Mouse (Mus musculus) hindbrain, postnatal 0 days (tissue): ENCODE measurements around the gene Rinl. TPM values are rescaled to one million over a fixed set of nuclear protein-coding genes. Genes with fewer than 3 reads are reported as not detected.

Source experiments
- ATAC-seq: fragments of 200-750 bp; cut with Nextera tagmentation; 2 replicates; pipeline ENCODE4 v1.8.0; 2017; ENCODE audit warnings: mild to moderate bottlenecking, moderate TSS enrichment, moderate library complexity
- DNase-seq: peaks from one replicate; pipeline ENCODE4 v3.0.0-alpha.2; 2015; ENCODE audit warnings: low spot score
- H3K27ac ChIP-seq: fragments of 300-500 bp; sonication (generic); 2 replicates; pipeline ENCODE4 v1.5.1; 2014; ENCODE audit warnings: mild to moderate bottlenecking
- H3K27me3 ChIP-seq: fragments of 300-500 bp; sonication (generic); 2 replicates; pipeline ENCODE4 v1.6.1; 2014; ENCODE audit warnings: low read length, mixed read lengths; ENCODE audit not compliant: insufficient read depth
- H3K36me3 ChIP-seq: fragments of 300-500 bp; sonication (generic); 2 replicates; pipeline ENCODE4 v1.6.1; 2014; ENCODE audit warnings: low read length, mixed read lengths; ENCODE audit not compliant: insufficient read depth
- H3K4me1 ChIP-seq: fragments of 300-500 bp; sonication (generic); 2 replicates; pipeline ENCODE4 v1.6.1; 2014; ENCODE audit warnings: antibody characterized with exemption, low read length, mixed read lengths; ENCODE audit not compliant: insufficient read depth
- H3K4me2 ChIP-seq: fragments of 300-500 bp; sonication (generic); 2 replicates; pipeline ENCODE4 v1.6.1; 2014; ENCODE audit warnings: low read depth, mild to moderate bottlenecking, low read length, moderate library complexity, mixed read lengths
- H3K4me3 ChIP-seq: fragments of 300-500 bp; sonication (generic); 2 replicates; pipeline ENCODE4 v1.5.1; 2014; ENCODE audit warnings: low read length
- H3K9ac ChIP-seq: fragments of 300-500 bp; sonication (generic); replicated peaks from 2 replicates; pipeline ENCODE4 v1.6.1; 2014; ENCODE audit warnings: mild to moderate bottlenecking, low read length, moderate library complexity, mixed read lengths
- H3K9me3 ChIP-seq: fragments of 300-500 bp; sonication (generic); 2 replicates; pipeline ENCODE4 v1.6.1; 2016; ENCODE audit warnings: low read length, mixed read lengths
- CTCF ChIP-seq: IDR thresholded peaks from 2 replicates; pipeline ENCODE4 v1.5.1; 2016; ENCODE audit warnings: antibody characterized with exemption, control low read depth, low read depth
- WGBS: fragments of 180-500 bp; shearing (Covaris S2); extraction: QIAGEN DNeasy Blood & Tissue Kit; methylation state at CpG from one replicate; pipeline ENCODE4 v1.1.7; 2014; 5-methylcytosine and 5-hydroxymethylcytosine counted together
- polyA plus RNA-seq: library from polyadenylated mRNA; unstranded; fragments of >200 nt; fragmentation: Nextera tagmentation; extraction: Ambion mirVana; gene quantifications from 2 replicates; pipeline ENCODE4 v1.2.1, GENCODE M21; 2015
- total RNA-seq: library from RNA; depleted of rRNA; stranded (reverse); fragments of >200 nt; gene quantifications from 2 replicates; pipeline ENCODE4 v1.2.3, GENCODE M21; 2014; rRNA removed

Gene Rinl
- total and polyA plus RNA-seq, 2 experiments from 2014 or later: 1.2 to 1.4 TPM

DNA sequence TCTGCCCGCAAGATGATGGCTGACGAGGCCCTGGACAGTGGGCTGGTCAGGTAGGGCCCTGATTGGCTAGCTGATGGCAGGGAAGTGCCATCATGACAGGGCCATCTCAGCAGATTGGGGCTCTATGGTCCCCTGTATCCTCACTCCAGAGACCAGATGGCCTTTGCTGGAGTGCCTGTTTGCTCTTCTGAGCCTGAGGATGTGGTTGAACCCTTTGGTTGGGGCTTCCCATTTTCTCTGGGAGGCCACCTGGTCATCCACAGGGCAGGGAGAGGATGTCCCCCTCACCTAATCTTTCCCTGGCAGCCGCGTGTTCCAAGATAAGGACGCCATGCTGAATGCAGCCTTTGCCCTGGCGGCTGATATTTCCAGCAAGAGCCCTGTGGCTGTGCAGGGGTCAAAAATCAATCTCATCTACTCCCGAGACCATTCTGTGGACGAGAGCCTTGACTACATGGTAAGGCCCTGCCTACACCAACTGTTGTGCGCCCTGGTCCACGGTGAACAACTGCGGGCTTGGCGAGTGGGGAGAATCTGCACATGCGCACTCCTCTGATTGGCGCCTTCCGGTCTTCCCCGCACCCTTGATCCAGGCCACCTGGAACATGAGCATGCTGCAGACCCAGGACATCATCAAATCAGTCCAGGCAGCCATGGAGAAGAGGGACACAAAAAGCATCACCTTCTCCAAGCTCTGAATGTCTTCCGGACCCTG, 42.8 kb downstream of the Rinl start:
- DNase-seq: no peak
- WGBS: 94% methylated on average over 17 of the region's 17 CpGs
- Histone ChIP-seq H3K9me3 (no peaks in the 10 kb centered on the region), H3K27ac (no peak overlapping the region), H3K4me1 (no peaks in the 10 kb centered on the region), H3K4me3 (no peak overlapping the region), H3K27me3 (no peaks in the 10 kb centered on the region), H3K36me3 (peaks cover 18% of the 10 kb centered on the region), H3K4me2 (no peak overlapping the region), H3K9ac (no peak overlapping the region)
- ATAC-seq: no peak
- TF ChIP-seq CTCF: no peak

DNA sequence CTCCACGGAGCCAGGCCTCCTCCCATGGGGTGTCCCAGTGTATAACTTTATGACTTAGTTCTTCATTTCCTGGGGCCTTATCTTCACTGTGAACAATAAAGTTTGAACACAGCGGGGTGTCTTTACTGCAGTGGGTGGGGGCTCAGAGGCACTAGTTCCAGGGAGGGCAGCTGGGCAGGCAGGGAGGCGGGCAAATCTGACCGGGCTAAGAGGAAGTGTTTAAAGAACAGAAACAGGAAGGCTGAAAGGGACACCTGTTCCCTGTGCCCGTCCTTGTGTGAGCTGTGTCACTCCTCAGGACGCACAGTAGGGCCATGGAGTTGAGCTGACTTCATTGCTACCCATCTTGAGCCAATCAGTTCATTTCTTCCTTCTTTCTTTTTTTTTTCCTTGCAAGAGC, 43.4 kb downstream of the Rinl start:
- H3K4me2 ChIP-seq: no peak overlapping the region
- H3K27ac ChIP-seq: no peak overlapping the region
- DNase-seq: no peak
- H3K27me3 ChIP-seq: no peaks in the 10 kb centered on the region
- no peak overlapping the region for H3K4me3 ChIP-seq
- no peak for TF ChIP-seq CTCF
- H3K9ac ChIP-seq: no peak overlapping the region
- no peak for ATAC-seq
- 74% methylated on average over 6 of the region's 6 CpGs for WGBS
- H3K36me3 ChIP-seq: peaks cover 18% of the 10 kb centered on the region
- no peaks in the 10 kb centered on the region for H3K4me1 ChIP-seq
- H3K9me3 ChIP-seq: no peaks in the 10 kb centered on the region

DNA sequence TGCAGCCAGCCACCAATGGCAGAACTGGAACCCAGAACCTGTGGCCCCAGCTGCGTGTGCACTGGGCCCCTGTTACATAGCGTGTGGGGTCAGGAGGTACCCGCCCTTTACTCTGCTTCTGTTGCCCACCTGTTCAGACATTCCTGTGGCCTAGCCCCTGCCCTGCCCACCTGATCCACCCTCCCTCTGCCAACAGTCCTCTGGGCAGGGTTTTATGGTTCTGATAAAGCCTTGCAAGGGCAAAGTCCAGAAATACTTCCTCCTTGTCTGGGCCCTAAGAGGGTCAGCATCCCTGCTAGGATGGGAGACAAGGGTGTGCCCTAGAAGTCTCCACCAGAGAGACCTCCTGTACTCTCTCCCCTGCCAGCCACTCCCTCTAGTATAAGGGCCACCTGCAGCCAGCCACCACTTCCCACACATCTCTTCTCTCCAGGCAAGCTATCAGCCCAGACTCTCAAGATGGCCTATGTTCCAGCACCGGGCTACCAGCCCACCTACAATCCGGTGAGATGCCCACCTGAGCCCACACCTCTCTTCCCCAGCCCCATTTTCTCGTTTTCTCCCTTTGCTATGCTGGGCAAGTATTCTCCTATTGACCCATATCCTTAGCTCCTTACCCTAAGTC, 45.1 kb downstream of the Rinl start, which contains the start of gene Lgals4:
Gene Lgals4, plus strand, starts transcription at position 132 of the 625 bp plus-strand sequence.
- Histone ChIP-seq H3K9me3 (no peaks in the 10 kb centered on the region), H3K36me3 (peaks cover 18% of the 10 kb centered on the region), H3K27me3 (no peaks in the 10 kb centered on the region), H3K4me2 (no peak within 1 kb of the TSS), H3K4me3 (no peak within 1 kb of the TSS), H3K4me1 (no peaks in the 10 kb centered on the region), H3K9ac (no peak within 1 kb of the TSS), H3K27ac (no peak within 1 kb of the TSS)
- TF ChIP-seq CTCF: no peak
- WGBS: 81% methylated on average over 6 of the region's 6 CpGs
- no peak for DNase-seq
- no peak for ATAC-seq

DNA sequence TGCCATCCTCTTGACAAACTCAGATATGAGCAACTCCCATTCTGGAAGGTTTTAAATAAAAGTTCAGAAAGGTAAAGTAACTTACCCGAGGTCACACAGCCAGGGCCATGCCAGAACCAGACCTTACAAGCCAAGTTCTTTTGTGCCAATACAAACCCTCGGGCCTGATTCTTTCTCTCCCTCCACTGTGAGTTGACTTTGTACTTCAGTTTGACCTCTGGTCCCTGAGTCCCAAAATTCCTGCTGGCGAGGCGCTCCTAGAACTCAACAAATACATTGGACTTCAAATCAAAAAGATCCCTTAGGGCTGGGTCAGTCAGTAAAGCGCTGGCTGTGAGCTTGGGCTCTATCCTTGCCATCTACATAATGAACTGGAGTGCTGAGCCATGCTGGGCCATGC, 48.2 kb downstream of the Rinl start:
- DNase-seq (no peak), ATAC-seq (no peak)
- Histone ChIP-seq H3K4me1 (no peaks in the 10 kb centered on the region), H3K9ac (no peak overlapping the region), H3K27ac (no peak overlapping the region), H3K4me3 (no peak overlapping the region), H3K9me3 (no peaks in the 10 kb centered on the region), H3K4me2 (no peak overlapping the region), H3K27me3 (no peaks in the 10 kb centered on the region), H3K36me3 (no peaks in the 10 kb centered on the region)
- 84% methylated on average over 5 of the region's 5 CpGs for WGBS
- TF ChIP-seq CTCF: no peak

DNA sequence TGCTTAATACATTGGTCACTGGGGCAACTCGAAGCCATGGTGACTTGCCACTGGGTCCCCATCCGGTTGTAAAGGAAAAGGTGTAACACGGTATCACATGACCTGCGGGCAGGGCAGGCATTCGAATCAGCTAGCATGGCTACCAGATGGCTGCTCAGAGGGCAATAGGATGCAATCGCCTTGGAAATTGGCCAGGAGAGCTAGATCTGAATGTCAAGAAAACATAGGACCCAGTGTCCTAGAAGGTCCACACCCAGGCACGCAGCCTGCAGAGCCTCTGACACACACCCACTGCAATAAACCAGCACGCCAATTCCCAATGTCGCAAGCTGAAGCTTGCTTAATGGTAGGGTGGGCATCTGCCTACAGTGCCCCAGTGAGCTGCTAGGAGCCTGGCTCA, 49.6 kb downstream of the Rinl start:
- Histone ChIP-seq H3K36me3 (no peaks in the 10 kb centered on the region), H3K4me2 (no peak overlapping the region), H3K9me3 (no peaks in the 10 kb centered on the region), H3K4me1 (no peaks in the 10 kb centered on the region), H3K4me3 (no peak overlapping the region), H3K27me3 (no peaks in the 10 kb centered on the region), H3K27ac (no peak overlapping the region), H3K9ac (no peak overlapping the region)
- peak; percentile 23 for DNase-seq
- ATAC-seq: no peak
- TF ChIP-seq CTCF: no peak
- WGBS: 74% methylated on average over 9 of the region's 9 CpGs

DNA sequence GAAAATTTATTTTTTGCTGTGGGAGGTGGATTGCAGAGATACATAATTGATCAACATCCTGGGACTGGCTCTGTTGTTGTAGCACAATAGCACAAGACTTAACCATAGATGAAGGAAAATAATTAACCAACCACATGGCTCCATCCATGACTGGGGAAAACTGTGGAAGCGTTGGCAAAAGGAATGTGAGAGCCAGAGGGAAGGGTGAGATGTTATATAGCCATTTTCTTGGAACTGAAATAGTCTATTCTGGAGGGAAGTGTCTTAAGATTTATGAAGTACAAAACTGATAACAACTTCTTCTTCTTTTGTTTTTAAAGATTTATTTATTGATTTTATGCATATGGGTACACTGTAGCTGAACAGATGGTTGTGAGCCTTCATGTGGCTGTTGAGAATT, 58.5 kb downstream of the Rinl start:
- no peaks in the 10 kb centered on the region for H3K27me3 ChIP-seq
- no peaks in the 10 kb centered on the region for H3K9me3 ChIP-seq
- no peak for TF ChIP-seq CTCF
- H3K4me2 ChIP-seq: no peak overlapping the region
- H3K9ac ChIP-seq: no peak overlapping the region
- no peaks in the 10 kb centered on the region for H3K36me3 ChIP-seq
- H3K4me3 ChIP-seq: no peak overlapping the region
- DNase-seq (no peak), ATAC-seq (no peak)
- H3K4me1 ChIP-seq: no peaks in the 10 kb centered on the region
- 80% methylated on average over 1 of the region's 1 CpGs for WGBS
- H3K27ac ChIP-seq: no peak overlapping the region

Other genes starting within 250 kb of the Rinl start
- not detected in 2 replicates for gene Sycn, start 248.1 kb upstream of the Rinl start, total RNA-seq
- gene Sycn, start 248.1 kb upstream of the Rinl start, polyA plus RNA-seq: not detected in 2 replicates
- not detected in 2 replicates for gene Nccrp1, start 241.7 kb upstream of the Rinl start, total RNA-seq
- 0.34 TPM in 2 replicates for gene Nccrp1, start 241.7 kb upstream of the Rinl start, polyA plus RNA-seq
- 58.8 and 60.5 TPM in 2 replicates for gene Samd4b, start 190.8 kb upstream of the Rinl start, total RNA-seq
- 17.7 and 19.7 TPM in 2 replicates for gene Samd4b, start 190.8 kb upstream of the Rinl start, polyA plus RNA-seq
- 14.8 and 20.3 TPM in 2 replicates for gene Pak4, start 190.8 kb upstream of the Rinl start, total RNA-seq
- gene Pak4, start 190.8 kb upstream of the Rinl start, polyA plus RNA-seq: 13.2 and 14.0 TPM in 2 replicates
- gene Acp7, start 157.6 kb upstream of the Rinl start, total RNA-seq: 0.25 and 1.2 TPM in 2 replicates
- 0.28 and 0.56 TPM in 2 replicates for gene Acp7, start 157.6 kb upstream of the Rinl start, polyA plus RNA-seq
- gene Fbxo27, start 96.1 kb upstream of the Rinl start, total RNA-seq: 5.0 and 6.1 TPM in 2 replicates
- gene Fbxo27, start 96.1 kb upstream of the Rinl start, polyA plus RNA-seq: 9.0 and 10.2 TPM in 2 replicates
- 3.7 and 5.0 TPM in 2 replicates for gene Fbxo17, start 72.2 kb upstream of the Rinl start, total RNA-seq
- gene Fbxo17, start 72.2 kb upstream of the Rinl start, polyA plus RNA-seq: 6.5 and 7.7 TPM in 2 replicates
- gene Mrps12, start 47.1 kb upstream of the Rinl start, total RNA-seq: 66.4 and 90.3 TPM in 2 replicates
- gene Mrps12, start 47.1 kb upstream of the Rinl start, polyA plus RNA-seq: 110 and 111 TPM in 2 replicates
- gene Sars2, start 47.0 kb upstream of the Rinl start, total RNA-seq: 17.3 and 17.9 TPM in 2 replicates
- 18.9 and 20.2 TPM in 2 replicates for gene Sars2, start 47.0 kb upstream of the Rinl start, polyA plus RNA-seq
- not detected in 2 replicates for gene Ccer2, start 32.8 kb upstream of the Rinl start, total RNA-seq
- 1.4 and 1.9 TPM in 2 replicates for gene Ccer2, start 32.8 kb upstream of the Rinl start, polyA plus RNA-seq
- gene Sirt2, start 22.2 kb upstream of the Rinl start, total RNA-seq: 92.6 and 95.5 TPM in 2 replicates
- gene Sirt2, start 22.2 kb upstream of the Rinl start, polyA plus RNA-seq: 147 and 160 TPM in 2 replicates
- 18.2 and 22.7 TPM in 2 replicates for gene Nfkbib, start 21.5 kb upstream of the Rinl start, total RNA-seq
- gene Nfkbib, start 21.5 kb upstream of the Rinl start, polyA plus RNA-seq: 59.7 and 67.9 TPM in 2 replicates
- gene Hnrnpl, start 19.6 kb downstream of the Rinl start, total RNA-seq: 233 and 275 TPM in 2 replicates
- 179 and 191 TPM in 2 replicates for gene Hnrnpl, start 19.6 kb downstream of the Rinl start, polyA plus RNA-seq
- gene Ech1, start 36.2 kb downstream of the Rinl start, total RNA-seq: 95.5 and 131 TPM in 2 replicates
- 122 and 127 TPM in 2 replicates for gene Ech1, start 36.2 kb downstream of the Rinl start, polyA plus RNA-seq
- 0.47 and 8.4 TPM in 2 replicates for gene Lgals4, start 44.9 kb downstream of the Rinl start, total RNA-seq
- 5.0 and 5.8 TPM in 2 replicates for gene Lgals4, start 44.9 kb downstream of the Rinl start, polyA plus RNA-seq
- 1.1 TPM in 1 of 2 replicates, not detected in the other for gene Lgals7, start 74.9 kb downstream of the Rinl start, total RNA-seq
- gene Lgals7, start 74.9 kb downstream of the Rinl start, polyA plus RNA-seq: 3.7 and 5.0 TPM in 2 replicates
- gene Capn12, start 92.5 kb downstream of the Rinl start, total RNA-seq: 0.07 TPM in 1 of 2 replicates, not detected in the other
- gene Capn12, start 92.5 kb downstream of the Rinl start, polyA plus RNA-seq: 0.53 and 0.62 TPM in 2 replicates
- 81.3 and 85.7 TPM in 2 replicates for gene Actn4, start 173.4 kb downstream of the Rinl start, total RNA-seq
- 114 and 115 TPM in 2 replicates for gene Actn4, start 173.4 kb downstream of the Rinl start, polyA plus RNA-seq
- gene Eif3k, start 192.9 kb downstream of the Rinl start, total RNA-seq: 347 and 472 TPM in 2 replicates
- 309 TPM in 2 replicates for gene Eif3k, start 192.9 kb downstream of the Rinl start, polyA plus RNA-seq
- 4.1 and 5.8 TPM in 2 replicates for gene Map4k1, start 193.1 kb downstream of the Rinl start, total RNA-seq
- gene Map4k1, start 193.1 kb downstream of the Rinl start, polyA plus RNA-seq: 12.5 and 15.0 TPM in 2 replicates